Mouse (Mus musculus): Measurements from ENCODE around the gene Zfp536.
"Not testable (repeated sequence)": the region's sequence is repeated elsewhere in the genome, so short reads cannot be mapped to it uniquely, and the experiment has no call there.

The Zfp536 gene

DNA sequence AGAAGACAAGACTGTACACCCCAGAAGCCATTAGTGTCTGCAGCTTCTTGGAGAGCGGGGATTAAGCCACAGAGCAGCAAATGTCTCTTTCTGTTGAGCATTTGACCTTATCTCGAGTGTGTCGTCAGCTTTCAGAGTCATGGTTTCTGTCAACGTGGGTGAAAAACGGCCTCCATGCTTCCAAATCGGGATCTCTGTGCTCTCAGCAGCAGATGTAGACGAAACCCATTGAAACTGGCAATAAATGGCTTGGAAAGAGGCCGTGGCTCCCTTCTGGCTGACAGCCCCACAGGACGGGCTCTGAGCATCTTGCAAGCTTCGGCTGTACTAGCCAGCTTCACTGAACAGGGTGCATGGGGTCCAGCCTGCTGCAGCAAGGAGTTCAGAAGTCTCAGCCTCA is 159.1 kb downstream of the Zfp536 start:
- no peak for DNase-seq (ENCODE audit: extremely low read depth, insufficient read length, low spot score)

DNA sequence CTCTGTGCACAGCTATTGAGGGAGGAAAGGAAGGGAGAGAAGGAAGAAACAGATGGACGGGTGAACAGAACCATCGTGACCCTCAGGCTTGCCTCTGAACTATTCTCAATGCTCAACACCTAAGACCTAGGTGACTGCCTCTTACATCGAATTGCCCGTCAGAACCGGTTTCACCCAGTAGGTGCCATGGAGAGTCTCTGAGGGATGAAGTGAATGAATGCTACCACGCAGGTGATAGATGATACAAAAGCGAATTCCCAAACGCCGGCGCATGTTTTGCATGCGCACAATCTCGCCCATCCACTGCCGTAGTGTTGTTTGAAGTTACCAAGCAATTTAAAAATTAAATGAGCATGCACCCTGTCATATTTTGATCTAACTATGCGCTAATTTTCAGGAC is 164.9 kb downstream of the Zfp536 start:
- no peak for DNase-seq (ENCODE audit: extremely low read depth, insufficient read length, low spot score)

DNA sequence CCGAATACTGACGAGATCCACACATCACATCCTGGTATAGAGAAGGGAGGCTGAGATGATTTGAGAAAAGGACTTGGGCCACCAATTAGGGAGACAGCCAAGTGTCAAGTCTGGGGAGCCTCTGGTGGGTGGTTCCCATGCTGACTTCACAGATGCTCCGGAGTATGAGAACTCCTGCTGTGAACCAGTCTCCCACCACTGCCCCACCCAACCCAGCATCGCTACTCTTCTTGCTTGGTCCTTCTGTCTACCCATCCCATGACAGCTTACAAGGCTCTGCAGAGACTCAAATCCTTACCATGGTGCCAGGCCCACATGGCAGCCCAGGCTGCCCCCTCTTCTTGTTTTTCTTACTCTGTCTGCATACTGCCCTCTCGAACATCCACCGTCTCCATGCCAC is 165.5 kb downstream of the Zfp536 start:
- no peak for DNase-seq (ENCODE audit: extremely low read depth, insufficient read length, low spot score)

DNA sequence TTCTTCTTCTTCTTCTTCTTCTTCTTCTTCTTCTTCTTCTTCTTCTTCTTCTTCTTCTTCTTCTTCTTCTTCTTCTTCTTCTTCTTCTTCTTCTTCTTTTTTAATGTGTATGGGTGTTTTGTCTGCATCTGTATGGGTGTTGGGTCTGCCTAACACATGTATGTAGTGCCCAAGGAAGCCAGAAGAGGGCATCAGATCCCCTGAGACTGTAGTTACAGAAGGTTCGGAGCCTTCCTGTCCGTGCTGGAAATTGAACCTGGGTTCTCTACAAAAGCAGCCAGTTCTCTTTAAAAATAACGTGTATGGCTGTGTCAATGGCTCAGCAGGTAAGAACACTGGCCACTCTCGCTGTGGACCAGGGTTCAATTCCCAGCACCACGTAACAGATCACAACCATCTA is 167.0 kb downstream of the Zfp536 start:
- no peak for DNase-seq (ENCODE audit: extremely low read depth, insufficient read length, low spot score)

DNA sequence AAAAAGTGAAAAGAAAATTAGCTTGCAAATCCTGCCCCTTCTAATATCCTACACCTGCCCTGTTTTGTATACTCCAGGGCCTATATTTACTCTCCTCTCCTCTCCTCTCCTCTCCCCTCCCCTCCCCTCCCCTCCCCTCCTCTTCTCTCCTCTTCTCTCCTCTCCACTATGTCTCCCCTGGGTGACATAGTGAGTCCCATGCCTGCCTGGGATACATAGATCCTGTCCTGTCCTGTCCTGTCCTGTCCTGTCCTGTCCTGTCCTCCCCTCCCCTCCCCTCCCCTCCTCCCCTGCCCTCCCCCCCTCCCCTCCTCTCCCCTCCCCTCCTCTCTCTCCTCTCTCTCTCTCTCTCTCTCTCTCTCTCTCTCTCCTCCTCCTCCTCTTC is 169.9 kb downstream of the Zfp536 start:
- not testable (repeated sequence) for DNase-seq (ENCODE audit: extremely low read depth, insufficient read length, low spot score)

DNA sequence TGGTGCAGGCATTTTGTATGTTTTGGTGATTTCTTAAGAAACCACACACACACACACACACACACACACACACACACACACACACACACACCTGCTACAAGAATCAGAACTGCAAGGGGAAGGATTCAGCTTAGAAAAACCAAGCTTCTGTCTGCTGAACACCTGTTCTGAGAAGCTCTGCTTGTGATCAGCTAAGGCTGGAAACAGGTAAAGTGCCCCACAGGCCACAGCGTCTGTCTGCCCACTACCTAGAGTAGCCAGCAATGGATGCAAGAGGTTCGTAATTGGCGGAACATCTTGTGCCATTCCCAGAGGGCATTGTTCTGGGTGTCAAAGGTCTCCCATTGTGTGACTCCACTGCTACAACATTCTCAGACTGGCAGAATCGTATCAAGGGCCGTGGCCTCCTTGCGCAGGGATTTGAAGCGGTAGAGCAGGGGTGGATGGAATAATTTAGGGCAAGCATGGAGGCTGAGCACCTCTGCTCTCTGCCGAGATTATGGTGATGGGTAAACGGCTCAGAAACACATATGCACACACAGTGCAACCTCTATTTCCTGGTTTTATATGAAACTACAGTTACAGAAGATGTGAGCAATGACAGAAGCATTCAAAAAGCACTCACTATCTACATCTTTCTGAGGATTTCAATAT is 170.4 kb downstream of the Zfp536 start:
- DNase-seq (ENCODE audit: extremely low read depth, insufficient read length, low spot score), result no peak

DNA sequence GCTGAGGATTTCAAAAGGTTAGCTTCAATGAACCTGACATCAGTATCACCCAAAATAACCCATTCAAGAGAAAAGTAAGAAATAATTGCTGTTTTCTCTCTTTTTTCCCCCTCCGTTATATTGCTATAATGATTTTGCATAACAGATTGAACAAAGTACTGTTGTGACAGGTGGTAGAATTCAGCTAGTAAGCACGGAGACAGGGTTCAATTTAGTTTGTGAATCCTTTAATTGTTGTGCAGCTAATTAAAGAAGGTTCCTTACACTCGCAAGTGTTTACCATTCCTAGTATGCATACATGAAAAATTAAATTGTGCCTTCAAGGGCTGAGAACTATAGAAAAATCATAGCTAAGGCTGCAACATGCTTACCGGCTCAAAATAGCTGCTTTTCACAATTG is 173.1 kb downstream of the Zfp536 start:
- no peak for DNase-seq (ENCODE audit: extremely low read depth, insufficient read length, low spot score)

DNA sequence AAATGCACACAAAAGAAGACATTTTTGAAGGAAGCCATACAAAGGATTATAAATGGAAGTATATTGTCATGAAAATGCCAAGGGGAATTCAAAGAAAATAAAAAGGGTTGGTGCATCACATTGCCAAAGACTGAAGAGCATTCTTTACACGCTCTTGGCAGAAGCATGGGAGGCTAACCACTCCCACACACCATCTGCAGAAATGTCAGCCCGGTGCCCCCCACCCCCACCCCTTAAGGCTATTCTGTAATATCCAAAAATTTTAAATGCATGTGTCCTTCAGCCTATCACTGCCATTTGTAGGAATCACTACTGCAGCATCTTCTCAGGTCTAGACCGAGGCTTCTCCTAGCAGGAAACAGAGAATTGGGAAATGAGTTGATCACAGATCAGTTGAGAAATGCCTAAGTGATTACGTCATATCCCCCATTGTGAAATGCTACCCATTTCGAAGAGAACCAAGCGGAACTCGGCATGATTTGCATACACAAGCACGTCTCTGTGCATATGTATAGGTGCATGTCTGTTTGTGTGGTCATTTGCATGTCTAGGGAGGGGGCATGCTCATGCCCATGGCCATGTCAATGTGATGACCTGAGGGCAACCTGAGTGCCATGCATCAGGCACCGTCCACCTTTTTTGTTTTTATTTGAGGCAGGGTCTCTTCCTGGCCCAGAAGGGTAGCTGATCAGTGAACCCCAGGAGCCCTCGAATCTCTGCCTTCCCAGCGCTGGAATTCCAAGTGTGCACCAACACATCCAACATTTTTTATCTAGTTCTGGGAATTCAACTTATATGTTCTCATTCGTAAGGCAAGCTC is 179.0 kb downstream of the Zfp536 start:
- no peak for DNase-seq (ENCODE audit: extremely low read depth, insufficient read length, low spot score)

DNA sequence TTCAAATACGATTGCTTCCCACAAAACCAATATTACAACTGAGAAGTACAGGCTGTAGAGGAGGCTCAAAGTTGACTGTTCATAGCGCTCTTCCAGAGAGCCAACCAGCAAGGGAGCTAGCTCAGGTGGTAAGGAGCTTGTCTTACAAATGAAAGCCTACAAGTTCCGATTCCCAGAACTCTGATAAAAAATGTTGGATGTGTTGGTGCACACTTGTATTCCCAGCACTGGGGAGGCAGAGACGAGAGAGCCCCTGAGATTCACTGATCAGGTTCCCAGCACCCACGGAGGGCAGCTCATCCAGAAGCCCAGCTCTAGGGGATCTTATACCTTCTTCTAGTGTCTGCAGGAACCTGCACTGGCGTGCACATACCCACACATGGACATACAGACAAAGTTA is 179.9 kb downstream of the Zfp536 start:
- DNase-seq (ENCODE audit: extremely low read depth, insufficient read length, low spot score), result no peak

DNA sequence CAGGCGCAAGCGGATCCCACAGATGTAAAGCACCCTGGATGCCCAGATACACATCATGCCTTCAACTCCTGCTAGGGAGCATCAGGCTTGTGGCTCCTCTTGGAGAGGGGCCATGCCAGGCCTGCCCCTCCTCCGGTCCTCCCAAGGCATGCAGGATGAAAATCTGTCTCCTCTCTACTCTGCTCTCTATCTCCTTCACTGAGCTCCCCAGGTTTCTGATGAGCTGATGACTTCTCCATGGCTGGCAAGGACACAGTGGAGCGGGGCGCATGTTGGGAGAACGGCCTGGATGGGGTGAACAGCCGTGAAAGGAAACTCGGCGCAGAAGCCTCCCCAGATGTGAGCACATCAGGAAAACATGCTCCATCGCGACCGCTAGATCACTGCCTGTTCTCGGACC is 186.7 kb downstream of the Zfp536 start:
- DNase-seq (ENCODE audit: extremely low read depth, insufficient read length, low spot score), result no peak

DNA sequence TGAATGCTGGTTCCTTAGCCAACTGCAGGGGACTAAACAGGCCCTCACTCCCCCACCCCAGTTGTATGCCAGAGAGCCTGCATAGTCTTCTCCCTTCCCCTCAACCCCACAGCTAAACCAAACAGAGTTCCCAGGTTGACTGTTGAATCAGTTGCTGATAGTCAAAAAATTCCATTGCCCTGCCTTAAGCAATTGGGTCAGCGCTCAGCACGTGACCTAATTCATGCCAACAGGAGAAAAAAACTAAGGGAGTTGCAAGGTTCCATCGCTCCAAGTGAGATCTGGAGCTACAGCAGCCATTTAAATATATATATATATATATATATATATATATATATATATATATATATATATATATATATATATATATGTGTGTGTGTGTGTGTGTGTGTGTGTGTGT is 192.2 kb downstream of the Zfp536 start:
- DNase-seq (ENCODE audit: extremely low read depth, insufficient read length, low spot score), result no peak

DNA sequence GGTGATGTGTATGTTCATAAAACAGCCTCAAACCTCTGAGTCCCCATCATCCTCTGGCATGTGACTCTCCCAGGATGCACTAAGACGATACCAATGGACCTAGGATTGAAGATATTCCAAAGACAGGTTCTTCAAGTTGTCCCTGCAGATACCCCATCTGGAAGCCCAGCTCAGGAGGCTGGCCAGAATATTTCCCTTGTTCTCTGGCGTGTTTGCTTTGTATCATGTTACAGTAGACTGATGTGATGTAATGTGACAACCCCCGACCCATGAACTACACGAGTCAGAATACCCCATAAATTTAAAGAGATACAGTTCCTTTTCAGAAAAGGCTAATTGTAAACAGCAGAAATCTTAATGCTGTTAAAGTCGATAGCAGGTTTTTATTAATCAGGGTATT is 192.9 kb downstream of the Zfp536 start:
- no peak for DNase-seq (ENCODE audit: extremely low read depth, insufficient read length, low spot score)

DNA sequence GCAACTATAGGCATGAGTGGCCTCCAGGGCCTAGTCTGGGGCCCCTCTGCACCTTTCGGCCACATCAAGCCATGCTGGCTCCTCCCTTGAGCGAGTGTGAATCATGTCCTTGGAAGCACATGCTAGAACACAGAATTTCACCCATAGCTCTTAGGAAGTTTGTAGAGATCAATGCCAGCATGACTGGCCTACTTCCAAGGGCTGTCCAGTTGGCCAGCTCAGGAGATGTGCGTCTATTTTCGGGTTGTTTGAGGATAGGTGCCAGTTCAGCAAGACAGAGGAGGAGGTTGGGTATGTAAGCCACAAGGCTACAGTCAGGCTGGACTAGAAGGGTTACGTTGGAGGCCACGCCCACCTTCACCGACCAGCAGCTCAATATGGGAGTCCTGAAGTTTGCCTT is 201.4 kb downstream of the Zfp536 start:
- no peak for DNase-seq (ENCODE audit: extremely low read depth, insufficient read length, low spot score)

DNA sequence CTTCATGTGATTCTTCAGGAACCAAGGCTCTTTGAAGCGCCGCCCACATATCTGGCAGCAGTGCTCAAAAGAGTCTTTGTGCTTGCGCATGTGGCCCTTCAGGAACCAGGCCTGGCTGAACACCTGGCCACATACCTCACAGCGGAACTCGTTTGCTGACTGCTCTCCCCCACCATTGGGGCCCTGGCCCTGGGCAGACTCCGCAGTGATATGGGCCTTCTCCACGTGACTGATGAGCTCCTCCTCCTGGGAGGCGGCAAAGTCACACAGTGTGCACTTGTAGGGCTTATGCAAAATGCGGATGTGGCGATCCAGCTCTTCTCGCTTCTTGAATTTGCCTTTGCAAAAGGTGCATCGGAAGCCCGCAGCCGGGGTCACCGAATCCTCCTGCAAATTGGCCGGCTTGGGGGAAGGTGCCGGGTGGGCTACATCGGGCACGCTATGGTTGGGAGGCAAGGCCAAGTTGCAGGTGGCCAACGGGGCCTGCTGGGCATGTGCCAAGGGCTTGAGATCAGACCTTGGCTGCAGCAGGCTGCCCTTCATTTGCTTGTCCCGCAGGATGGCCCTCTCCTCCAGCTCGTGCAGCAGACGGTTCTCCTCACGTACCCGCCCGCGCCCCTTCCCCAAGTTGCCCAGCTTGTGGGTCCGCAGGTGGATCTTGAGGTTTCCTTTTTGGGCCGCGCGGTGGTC is 204.5 kb downstream of the Zfp536 start:
- DNase-seq (ENCODE audit: extremely low read depth, insufficient read length, low spot score), result no peak

DNA sequence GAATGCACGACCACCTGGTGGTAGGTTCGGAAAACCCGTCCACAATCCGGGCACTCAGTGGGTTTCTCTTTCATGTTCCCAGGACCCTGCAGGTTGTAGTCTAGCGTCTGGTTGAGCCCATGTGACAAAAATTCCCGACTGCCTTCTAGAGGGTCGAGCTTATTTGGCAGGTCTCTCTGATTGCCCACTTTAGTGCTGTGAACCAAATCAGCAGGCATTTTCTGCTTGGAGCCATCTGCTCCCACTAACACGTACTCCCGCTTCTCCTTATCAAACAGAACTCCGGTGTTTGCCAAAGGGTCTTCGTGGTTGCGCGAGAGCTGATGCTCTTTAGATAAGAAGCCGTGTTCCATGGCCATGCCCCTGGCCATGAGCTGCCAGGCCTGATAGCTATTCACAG is 205.4 kb downstream of the Zfp536 start:
- DNase-seq (ENCODE audit: extremely low read depth, insufficient read length, low spot score), result no peak

DNA sequence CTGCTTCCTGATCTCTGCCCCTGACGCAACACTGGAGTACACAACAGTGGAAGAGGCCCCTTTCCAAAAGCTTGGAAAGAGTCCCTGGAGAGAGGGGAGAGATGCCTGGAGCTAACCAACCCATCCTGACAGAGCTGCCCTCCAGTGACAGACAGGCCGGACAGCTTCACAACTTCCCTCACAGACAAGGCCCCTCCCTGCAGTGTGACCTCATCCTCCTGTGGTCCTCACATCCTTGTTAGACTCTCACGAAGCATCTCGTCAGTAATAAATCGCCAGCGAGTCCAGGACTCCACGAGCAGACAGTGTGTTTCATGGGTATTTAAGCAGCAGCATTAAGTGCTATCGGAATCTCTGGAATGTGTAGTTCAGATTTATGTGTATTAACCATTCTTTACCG is 207.4 kb downstream of the Zfp536 start:
- no peak for DNase-seq (ENCODE audit: extremely low read depth, insufficient read length, low spot score)

DNA sequence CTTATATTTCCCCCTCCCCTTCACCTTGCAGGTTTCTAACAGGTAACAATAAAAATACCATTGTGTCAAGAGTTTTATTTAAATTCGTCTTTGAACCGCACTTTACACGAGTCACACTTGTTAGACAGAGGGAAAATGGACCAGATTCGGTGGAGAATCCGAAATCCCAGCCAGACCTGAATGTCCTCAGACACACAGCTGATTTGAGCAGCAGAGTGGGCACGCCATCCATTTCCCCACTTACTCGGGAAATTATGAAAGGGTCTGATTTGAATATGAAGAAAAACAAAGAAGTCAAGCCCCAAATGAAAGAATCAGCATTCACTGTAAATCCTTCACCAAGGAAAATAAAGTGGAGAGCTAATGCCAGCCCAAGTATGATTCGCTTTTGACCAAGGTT is 208.1 kb downstream of the Zfp536 start:
- no peak for DNase-seq (ENCODE audit: extremely low read depth, insufficient read length, low spot score)

DNA sequence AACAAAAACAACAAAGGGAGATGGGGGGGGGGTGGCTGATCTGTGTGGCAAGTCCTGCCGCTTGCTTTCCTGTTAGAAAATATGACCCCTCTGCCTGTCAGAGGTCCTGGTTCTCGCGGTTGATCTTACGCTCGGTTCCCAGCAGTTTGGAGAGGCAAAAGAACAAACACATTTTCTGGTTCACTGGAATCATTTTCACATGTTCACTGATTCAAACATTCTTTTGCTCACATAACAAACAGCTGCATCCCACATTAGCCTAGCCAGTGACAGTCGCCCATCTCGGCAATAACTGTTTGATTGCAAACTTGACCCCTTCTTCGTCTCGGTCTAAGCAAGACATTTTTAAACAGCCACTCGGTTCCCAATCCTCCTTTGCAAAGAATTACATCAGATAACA is 208.8 kb downstream of the Zfp536 start:
- DNase-seq (ENCODE audit: extremely low read depth, insufficient read length, low spot score), result no peak

DNA sequence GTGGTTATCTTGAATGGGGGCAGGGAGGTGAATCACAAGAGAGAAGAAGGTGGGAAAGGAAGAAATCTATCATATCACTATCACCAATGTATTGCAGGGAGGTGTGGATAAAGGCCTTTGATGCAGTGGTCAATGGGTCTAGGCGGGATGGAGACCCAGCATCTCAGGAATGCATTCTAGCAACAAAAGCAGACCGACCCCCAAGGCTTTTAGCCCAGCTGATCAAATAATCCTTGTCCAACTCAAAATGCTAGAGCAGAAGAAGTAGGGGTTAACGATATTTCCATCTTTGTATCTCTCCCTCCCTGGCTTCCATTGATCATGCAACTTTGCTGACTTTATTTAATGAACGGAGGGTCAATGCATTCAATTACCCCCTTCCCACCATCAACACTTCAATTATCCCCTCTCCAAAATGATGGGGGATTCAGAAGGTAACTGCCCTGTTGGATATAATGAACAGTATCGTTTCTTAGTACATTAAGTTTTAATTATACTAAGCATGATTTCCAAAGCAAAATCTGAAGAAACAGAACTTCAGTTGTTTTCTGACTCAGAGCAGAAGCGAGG is 209.5 kb downstream of the Zfp536 start:
- DNase-seq (ENCODE audit: extremely low read depth, insufficient read length, low spot score), result no peak

DNA sequence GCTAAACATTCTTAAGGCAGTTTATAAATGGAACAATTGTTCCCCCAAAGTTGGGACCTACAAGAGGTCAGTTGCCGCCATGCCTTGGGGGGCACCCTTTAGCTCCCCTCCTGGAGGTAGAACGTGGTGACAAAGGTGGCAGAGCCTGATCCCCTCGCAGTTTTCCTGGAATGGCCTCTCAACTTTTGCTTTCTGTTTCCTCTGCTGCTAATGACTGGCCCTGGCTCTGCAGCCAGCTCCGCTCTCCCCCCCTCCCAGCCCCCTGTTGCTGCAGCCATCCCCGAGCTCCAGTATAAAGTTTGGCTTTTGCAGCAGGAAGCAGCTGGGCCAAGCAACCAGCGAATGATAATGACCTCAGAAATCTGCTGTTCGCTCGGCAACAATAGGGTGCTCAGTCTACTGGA is 210.3 kb downstream of the Zfp536 start:
- peak; percentile 35 for DNase-seq (ENCODE audit: extremely low read depth, insufficient read length, low spot score)

DNA sequence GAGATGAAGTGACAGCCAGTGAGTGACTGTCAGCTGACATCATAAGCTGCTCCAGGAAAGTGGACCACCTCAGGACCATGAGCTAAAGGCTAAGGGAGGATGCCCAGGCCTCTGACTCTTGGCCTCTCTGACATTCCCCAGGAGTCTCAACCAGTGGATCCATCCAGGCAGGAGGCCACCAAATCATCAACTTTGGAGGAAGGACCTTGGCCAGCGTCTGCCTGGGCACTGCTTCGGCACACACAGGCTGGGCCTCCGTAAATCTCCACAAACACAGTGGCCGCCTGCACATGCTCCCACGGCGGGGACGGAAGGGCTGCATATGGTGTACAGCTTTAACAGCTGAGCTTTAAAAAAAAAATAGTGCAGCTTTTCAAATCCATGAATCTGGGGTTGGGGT is 210.9 kb downstream of the Zfp536 start:
- no peak for DNase-seq (ENCODE audit: extremely low read depth, insufficient read length, low spot score)

DNA sequence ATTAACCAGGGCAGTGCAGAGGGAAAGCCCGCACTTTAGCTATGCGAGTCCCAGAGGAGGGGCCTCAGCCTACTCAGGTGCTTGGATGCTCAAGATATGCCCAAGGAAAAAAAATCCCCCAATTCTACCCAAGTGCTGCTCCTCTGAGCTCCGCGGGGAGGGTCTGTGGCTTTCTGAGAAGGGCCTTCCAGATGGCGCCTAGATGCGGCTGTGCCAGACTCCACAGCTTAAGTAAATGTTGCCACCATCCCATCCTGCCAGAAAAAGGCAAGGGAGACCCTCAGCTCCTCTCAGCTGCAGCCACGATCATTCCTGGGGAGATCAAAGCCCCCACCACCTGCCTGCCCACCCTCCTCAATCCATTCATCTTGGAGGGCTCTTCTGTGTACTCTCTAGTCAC is 212.9 kb downstream of the Zfp536 start:
- no peak for DNase-seq (ENCODE audit: extremely low read depth, insufficient read length, low spot score)

Data from 3134 (cell line).